Mouse (Mus musculus) effector memory CD4-positive, alpha-beta T cell, adult 7 months (primary cell): ENCODE results near the gene Adora2a. TPM values are rescaled to one million over a fixed set of nuclear protein-coding genes. Genes with fewer than 3 reads are reported as not detected.

ENCODE experiments used
- polyA plus RNA-seq: library from polyadenylated mRNA; unstranded; fragments of 100-300 nt; shearing (Covaris generic); gene quantifications from one replicate; pipeline ENCODE4 v1.2.1, GENCODE M21; 2017

Adora2a gene
- 131 TPM for polyA plus RNA-seq

DNA sequence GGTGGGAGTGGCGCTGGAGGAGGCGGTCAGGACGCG lies at the start of gene Adora2a:
Adora2a (plus strand) TSS at position 6 of the 36 bp plus-strand sequence.

Other genes with a start within 250 kb of the Adora2a start
- gene Specc1l, start 104.8 kb upstream of the Adora2a start, polyA plus RNA-seq, result 59.0 TPM
- 0.84 TPM for gene Upb1, start 84.2 kb downstream of the Adora2a start, polyA plus RNA-seq
- 134 TPM for gene Snrpd3, start 200.7 kb downstream of the Adora2a start, polyA plus RNA-seq
- 18.4 TPM for gene Gucd1, start 201.1 kb downstream of the Adora2a start, polyA plus RNA-seq
- 3.1 TPM for gene Lrrc75b, start 243.5 kb downstream of the Adora2a start, polyA plus RNA-seq
- 15.6 TPM for gene Ggt1, start 244.7 kb downstream of the Adora2a start, polyA plus RNA-seq